Mouse (Mus musculus): ENCODE data around the gene Pth2r. TPM values are rescaled to one million over a fixed set of nuclear protein-coding genes. Genes with fewer than 3 reads are reported as not detected.

The Pth2r gene
- polyA plus RNA-seq (2012; fragmentation: generic; extraction: Trizol): 0.01 TPM

DNA sequence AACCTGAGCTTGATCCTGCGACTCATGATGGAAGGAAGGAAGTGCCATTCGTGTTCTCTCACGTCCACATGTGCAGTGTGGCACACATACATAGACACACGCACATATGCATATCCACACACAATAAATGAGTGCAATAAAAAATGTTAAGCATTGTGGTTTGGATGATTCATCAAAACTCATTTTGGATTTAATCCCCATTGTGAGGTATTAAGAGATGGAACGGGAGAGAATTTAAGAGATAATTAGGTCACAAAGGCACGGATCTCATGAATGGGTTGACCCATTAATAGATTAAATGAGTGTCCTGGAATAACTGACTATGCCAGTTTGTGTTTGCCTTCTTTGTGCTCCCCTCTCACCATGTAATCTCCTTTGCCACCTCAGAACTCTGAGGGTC is at the start of gene Pth2r:
Pth2r (plus strand) TSS at position 301 of the 400 bp plus-strand sequence.
- Histone ChIP-seq H3ac (ENCODE audit: control insufficient read depth, insufficient read length) (no peak within 1 kb of the TSS), H3K4me3 (no peak within 1 kb of the TSS), H3K79me2 (ENCODE audit: control insufficient read depth, insufficient read depth) (no peaks in the 10 kb centered on the region), H3K36me3 (ENCODE audit: control insufficient read depth, insufficient read depth) (peaks cover 1% of the 10 kb centered on the region), H3K27me3 (ENCODE audit: control insufficient read depth, insufficient read depth, insufficient read length) (no peaks in the 10 kb centered on the region), H3K4me2 (ENCODE audit: low read depth) (no peak within 1 kb of the TSS)
- TF ChIP-seq USF1 (IDR thresholded peaks at IDR 0.05; ENCODE audit: low read depth) (no peak), TCF12 (IDR thresholded peaks at IDR 0.05; ENCODE audit: insufficient read depth, poor library complexity, severe bottlenecking) (no peak), MYOG (IDR thresholded peaks at IDR 0.05; ENCODE audit: control insufficient read depth in 1 of 3, insufficient read depth in 1 of 3, insufficient read length in 2 of 3, low read depth in 2 of 3) (no peak), POLR2A (IDR thresholded peaks at IDR 0.05; ENCODE audit: insufficient read length, low read depth) (no peak), TCF3 (IDR thresholded peaks at IDR 0.05; ENCODE audit: insufficient read length, low read depth) (no peak), E2F4 (IDR thresholded peaks at IDR 0.05; ENCODE audit: insufficient read depth) (no peak)

DNA sequence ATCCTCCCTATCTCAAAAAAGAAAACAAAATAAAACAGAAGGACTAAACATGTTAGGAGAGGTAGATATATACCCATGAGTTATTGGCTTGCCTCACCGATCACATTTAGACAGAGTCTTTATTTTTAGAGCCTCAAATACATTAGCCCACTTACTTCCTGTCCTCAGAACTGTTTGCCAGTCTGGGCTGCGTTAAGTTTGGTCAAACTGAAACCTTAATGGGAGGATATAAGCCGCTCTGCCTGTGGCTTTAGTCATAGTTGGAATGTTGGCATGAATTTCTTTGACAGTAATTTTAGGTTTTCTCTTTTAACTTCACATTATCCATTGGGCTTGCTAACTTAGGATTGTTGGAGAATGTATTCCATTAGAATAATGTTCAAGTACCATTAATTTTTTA is 44.1 kb upstream of the Pth2r start:
- H3K4me3 ChIP-seq: no peak overlapping the region
- no peaks in the 10 kb centered on the region for H3K79me2 ChIP-seq (ENCODE audit: control insufficient read depth, insufficient read depth)
- no peak overlapping the region for H3ac ChIP-seq (ENCODE audit: control insufficient read depth, insufficient read length)
- H3K4me2 ChIP-seq (ENCODE audit: low read depth): no peak overlapping the region
- TF ChIP-seq TCF3 (IDR thresholded peaks at IDR 0.05; ENCODE audit: insufficient read length, low read depth) (no peak), POLR2AphosphoS2 (IDR thresholded peaks at IDR 0.05; ENCODE audit: insufficient read length, low read depth) (no peak), CEBPB (IDR thresholded peaks at IDR 0.05; ENCODE audit: insufficient read depth, poor library complexity, severe bottlenecking) (no peak), E2F4 (IDR thresholded peaks at IDR 0.05; ENCODE audit: insufficient read depth) (no peak), USF1 (IDR thresholded peaks at IDR 0.05; ENCODE audit: low read depth) (no peak)
- H3K27me3 ChIP-seq (ENCODE audit: control insufficient read depth, insufficient read depth, insufficient read length): no peaks in the 10 kb centered on the region
- peaks cover 41% of the 10 kb centered on the region for H3K36me3 ChIP-seq (ENCODE audit: control insufficient read depth, insufficient read depth)

DNA sequence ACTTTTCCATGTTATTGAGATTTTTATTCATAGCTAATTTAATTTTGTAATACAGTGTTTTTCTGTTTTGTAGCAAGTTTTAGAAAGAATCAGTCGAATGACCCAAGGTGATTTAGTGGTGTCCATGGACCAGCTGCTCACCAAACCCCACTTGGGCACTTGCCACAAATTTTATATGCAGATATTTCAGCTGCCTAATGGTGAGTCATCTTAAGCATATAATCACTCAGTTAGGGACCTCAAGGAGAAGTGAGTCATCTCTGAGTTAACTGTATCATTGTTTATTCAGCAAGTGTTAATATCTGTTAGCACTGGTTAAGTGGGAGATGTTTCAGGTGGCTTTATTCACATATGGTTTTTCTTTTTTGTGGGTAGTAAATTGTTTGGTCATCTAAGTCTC is 36.2 kb upstream of the Pth2r start:
- H3K4me2 ChIP-seq (ENCODE audit: low read depth): peak overlapping the region; percentile 39
- no peaks in the 10 kb centered on the region for H3K27me3 ChIP-seq (ENCODE audit: control insufficient read depth, insufficient read depth, insufficient read length)
- H3ac ChIP-seq (ENCODE audit: control insufficient read depth, insufficient read length): no peak overlapping the region
- H3K79me2 ChIP-seq (ENCODE audit: control insufficient read depth, insufficient read depth): no peaks in the 10 kb centered on the region
- no peak overlapping the region for H3K4me3 ChIP-seq
- TF ChIP-seq MYOG (IDR thresholded peaks at IDR 0.05; ENCODE audit: control insufficient read depth in 1 of 3, insufficient read depth in 1 of 3, insufficient read length in 2 of 3, low read depth in 2 of 3) (peak in 2 of 3 experiments; percentile 1 to 3), POLR2AphosphoS2 (IDR thresholded peaks at IDR 0.05; ENCODE audit: insufficient read length, low read depth) (no peak), CEBPB (IDR thresholded peaks at IDR 0.05; ENCODE audit: insufficient read depth, poor library complexity, severe bottlenecking) (no peak), MYOD1 (IDR thresholded peaks at IDR 0.05; ENCODE audit: control insufficient read depth in 1 of 3, insufficient read length in 2 of 3, low read depth in 2 of 3) (peak in 2 of 3 experiments; percentile 57 to 59)
- H3K36me3 ChIP-seq (ENCODE audit: control insufficient read depth, insufficient read depth): peaks cover 17% of the 10 kb centered on the region

DNA sequence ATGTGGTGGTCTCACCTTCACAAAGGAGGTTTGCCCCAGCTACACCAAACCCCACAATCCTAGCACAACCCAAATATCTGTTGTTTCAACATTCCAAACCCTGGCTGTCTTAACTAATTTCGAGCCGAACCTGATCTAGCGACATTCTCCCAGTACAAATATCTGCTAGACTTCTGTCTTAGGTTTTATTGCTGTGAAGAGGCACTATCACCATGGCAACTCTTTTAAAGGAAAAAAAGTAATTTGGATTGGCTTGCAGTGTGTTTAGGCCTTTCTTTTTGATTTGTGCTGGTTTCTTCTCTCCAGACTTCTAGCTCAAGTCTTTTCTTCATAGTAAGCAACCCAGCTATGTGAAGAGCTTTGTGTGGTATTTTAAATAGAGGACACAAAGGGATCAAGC is 1.4 kb upstream of the Pth2r start:
- no peaks in the 10 kb centered on the region for H3K27me3 ChIP-seq (ENCODE audit: control insufficient read depth, insufficient read depth, insufficient read length)
- no peak overlapping the region for H3ac ChIP-seq (ENCODE audit: control insufficient read depth, insufficient read length)
- peaks cover 7% of the 10 kb centered on the region for H3K36me3 ChIP-seq (ENCODE audit: control insufficient read depth, insufficient read depth)
- no peak overlapping the region for H3K4me2 ChIP-seq (ENCODE audit: low read depth)
- TF ChIP-seq TCF3 (IDR thresholded peaks at IDR 0.05; ENCODE audit: insufficient read length, low read depth) (no peak), E2F4 (IDR thresholded peaks at IDR 0.05; ENCODE audit: insufficient read depth) (no peak), MYOG (IDR thresholded peaks at IDR 0.05; ENCODE audit: control insufficient read depth in 1 of 3, insufficient read depth in 1 of 3, insufficient read length in 2 of 3, low read depth in 2 of 3) (no peak), POLR2AphosphoS2 (IDR thresholded peaks at IDR 0.05; ENCODE audit: insufficient read length, low read depth) (no peak), SRF (IDR thresholded peaks at IDR 0.05; ENCODE audit: control insufficient read depth, insufficient read length, low read depth) (no peak), USF1 (IDR thresholded peaks at IDR 0.05; ENCODE audit: low read depth) (no peak), MAX (IDR thresholded peaks at IDR 0.05; ENCODE audit: low read depth) (no peak), TCF12 (IDR thresholded peaks at IDR 0.05; ENCODE audit: insufficient read depth, poor library complexity, severe bottlenecking) (no peak), REST (IDR thresholded peaks at IDR 0.05; ENCODE audit: insufficient read depth, insufficient read length) (no peak), MYOD1 (IDR thresholded peaks at IDR 0.05; ENCODE audit: control insufficient read depth in 1 of 3, insufficient read length in 2 of 3, low read depth in 2 of 3) (no peak), CEBPB (IDR thresholded peaks at IDR 0.05; ENCODE audit: insufficient read depth, poor library complexity, severe bottlenecking) (no peak), POLR2A (IDR thresholded peaks at IDR 0.05; ENCODE audit: insufficient read length, low read depth) (no peak)
- no peaks in the 10 kb centered on the region for H3K79me2 ChIP-seq (ENCODE audit: control insufficient read depth, insufficient read depth)
- H3K4me3 ChIP-seq: no peak overlapping the region

DNA sequence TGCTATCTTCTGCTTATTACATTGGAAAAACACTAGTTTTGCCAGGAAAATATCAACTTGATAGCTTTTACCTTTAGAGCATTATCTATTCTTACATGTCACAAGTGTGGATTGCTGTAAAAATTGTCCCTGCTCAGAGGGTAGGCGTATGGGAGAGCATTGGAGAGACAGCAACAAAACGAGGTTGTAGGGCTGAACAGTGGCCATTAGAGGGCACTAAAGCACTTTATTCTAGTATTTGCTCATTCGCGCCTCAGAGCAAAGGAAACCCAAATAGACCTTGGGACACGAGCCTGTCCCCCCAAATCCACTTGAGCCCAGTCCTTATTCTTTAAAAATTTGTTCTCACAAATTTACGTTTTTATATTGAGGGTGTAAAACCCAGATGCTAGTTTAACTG is 910 bp downstream of the Pth2r start:
- Histone ChIP-seq H3K79me2 (ENCODE audit: control insufficient read depth, insufficient read depth) (no peaks in the 10 kb centered on the region), H3K4me3 (no peak overlapping the region), H3ac (ENCODE audit: control insufficient read depth, insufficient read length) (no peak overlapping the region), H3K4me2 (ENCODE audit: low read depth) (no peak overlapping the region), H3K36me3 (ENCODE audit: control insufficient read depth, insufficient read depth) (no peaks in the 10 kb centered on the region), H3K27me3 (ENCODE audit: control insufficient read depth, insufficient read depth, insufficient read length) (no peaks in the 10 kb centered on the region)
- no peak for TF ChIP-seq TCF3 (IDR thresholded peaks at IDR 0.05; ENCODE audit: insufficient read length, low read depth)
- TF ChIP-seq E2F4 (IDR thresholded peaks at IDR 0.05; ENCODE audit: insufficient read depth): no peak
- TF ChIP-seq MYOD1 (IDR thresholded peaks at IDR 0.05; ENCODE audit: control insufficient read depth in 1 of 3, insufficient read length in 2 of 3, low read depth in 2 of 3): no peak
- no peak for TF ChIP-seq POLR2A (IDR thresholded peaks at IDR 0.05; ENCODE audit: insufficient read length, low read depth)
- no peak for TF ChIP-seq TCF12 (IDR thresholded peaks at IDR 0.05; ENCODE audit: insufficient read depth, poor library complexity, severe bottlenecking)
- TF ChIP-seq USF1 (IDR thresholded peaks at IDR 0.05; ENCODE audit: low read depth): no peak
- no peak for TF ChIP-seq POLR2AphosphoS2 (IDR thresholded peaks at IDR 0.05; ENCODE audit: insufficient read length, low read depth)
- TF ChIP-seq MAX (IDR thresholded peaks at IDR 0.05; ENCODE audit: low read depth): no peak
- TF ChIP-seq MYOG (IDR thresholded peaks at IDR 0.05; ENCODE audit: control insufficient read depth in 1 of 3, insufficient read depth in 1 of 3, insufficient read length in 2 of 3, low read depth in 2 of 3): no peak
- TF ChIP-seq CEBPB (IDR thresholded peaks at IDR 0.05; ENCODE audit: insufficient read depth, poor library complexity, severe bottlenecking): no peak
